Mouse (Mus musculus) hindbrain, embryonic 13.5 days (tissue): ENCODE results near the gene Trp53tg5. TPM values are rescaled to one million over a fixed set of nuclear protein-coding genes. Genes with fewer than 3 reads are reported as not detected.

Experiments
- ATAC-seq: fragments of 200-750 bp; cut with Nextera tagmentation; 2 replicates; pipeline ENCODE4 v1.8.0; 2017; ENCODE audit warnings: moderate TSS enrichment; ENCODE audit not compliant: low FRiP score
- H3K27ac ChIP-seq: fragments of 300-500 bp; sonication (generic); 2 replicates; pipeline ENCODE4 v1.5.1; 2015; ENCODE audit warnings: inconsistent platforms, mild to moderate bottlenecking, moderate library complexity
- H3K27me3 ChIP-seq: fragments of 300-500 bp; sonication (generic); 2 replicates; pipeline ENCODE4 v1.6.1; 2015; ENCODE audit warnings: mild to moderate bottlenecking, inconsistent platforms
- H3K36me3 ChIP-seq: fragments of 300-500 bp; sonication (generic); 2 replicates; pipeline ENCODE4 v1.6.1; 2015; ENCODE audit warnings: mild to moderate bottlenecking, inconsistent platforms
- H3K4me1 ChIP-seq: fragments of 300-500 bp; sonication (generic); replicated peaks from 2 replicates; pipeline ENCODE4 v1.6.1; 2015; ENCODE audit warnings: inconsistent platforms
- H3K4me2 ChIP-seq: fragments of 300-500 bp; sonication (generic); 2 replicates; pipeline ENCODE4 v1.6.1; 2015; ENCODE audit warnings: inconsistent platforms, mild to moderate bottlenecking, moderate library complexity
- H3K4me3 ChIP-seq: fragments of 300-500 bp; sonication (generic); 2 replicates; pipeline ENCODE4 v1.5.1; 2015; ENCODE audit warnings: mild to moderate bottlenecking, inconsistent platforms
- H3K9ac ChIP-seq: fragments of 300-500 bp; sonication (generic); 2 replicates; pipeline ENCODE4 v1.6.1; 2015; ENCODE audit warnings: mild to moderate bottlenecking, inconsistent platforms
- H3K9me3 ChIP-seq: fragments of 300-500 bp; sonication (generic); 2 replicates; pipeline ENCODE4 v1.6.1; 2016; ENCODE audit warnings: inconsistent platforms
- WGBS: fragments of 180-500 bp; shearing (Covaris S2); methylation state at CpG from one replicate; pipeline ENCODE4 v1.1.7; 2015; 5-methylcytosine and 5-hydroxymethylcytosine counted together
- polyA plus RNA-seq: library from polyadenylated mRNA; unstranded; fragments of >200 nt; fragmentation: Nextera tagmentation; extraction: Ambion mirVana; gene quantifications from 2 replicates; pipeline ENCODE4 v1.2.1, GENCODE M21; 2015

The Trp53tg5 gene
- polyA plus RNA-seq, 1 experiment from 2014 or later, result 0.18 TPM

DNA sequence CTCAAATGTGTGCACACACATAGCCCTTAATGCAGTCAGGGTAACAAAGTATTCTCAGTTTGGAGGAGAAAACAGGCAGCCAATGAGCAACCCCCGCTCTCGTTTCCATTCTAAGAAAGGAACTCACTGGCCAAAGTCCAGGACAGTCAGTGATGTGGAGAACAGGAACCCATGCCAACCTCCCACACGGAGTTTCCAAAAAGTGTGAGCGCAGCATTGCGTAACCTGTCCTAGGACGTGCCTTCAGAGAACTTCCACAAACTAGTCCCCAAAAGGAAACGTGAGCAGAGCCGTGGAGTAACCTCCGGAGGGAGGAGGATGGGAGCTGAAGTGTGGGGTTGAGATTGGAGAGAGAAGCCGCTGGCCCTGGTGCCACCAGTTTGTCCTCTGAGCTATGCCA is 18.7 kb downstream of the Trp53tg5 start:
- WGBS, result 81% methylated on average over 10 of the region's 10 CpGs
- Histone ChIP-seq H3K9me3 (no peaks in the 10 kb centered on the region), H3K4me3 (no peak overlapping the region), H3K27me3 (no peaks in the 10 kb centered on the region), H3K27ac (no peak overlapping the region), H3K36me3 (no peaks in the 10 kb centered on the region), H3K9ac (no peak overlapping the region), H3K4me1 (peaks cover 8% of the 10 kb centered on the region; the same call in 1 of the 2 replicates), H3K4me2 (no peak overlapping the region)
- no peak for ATAC-seq

DNA sequence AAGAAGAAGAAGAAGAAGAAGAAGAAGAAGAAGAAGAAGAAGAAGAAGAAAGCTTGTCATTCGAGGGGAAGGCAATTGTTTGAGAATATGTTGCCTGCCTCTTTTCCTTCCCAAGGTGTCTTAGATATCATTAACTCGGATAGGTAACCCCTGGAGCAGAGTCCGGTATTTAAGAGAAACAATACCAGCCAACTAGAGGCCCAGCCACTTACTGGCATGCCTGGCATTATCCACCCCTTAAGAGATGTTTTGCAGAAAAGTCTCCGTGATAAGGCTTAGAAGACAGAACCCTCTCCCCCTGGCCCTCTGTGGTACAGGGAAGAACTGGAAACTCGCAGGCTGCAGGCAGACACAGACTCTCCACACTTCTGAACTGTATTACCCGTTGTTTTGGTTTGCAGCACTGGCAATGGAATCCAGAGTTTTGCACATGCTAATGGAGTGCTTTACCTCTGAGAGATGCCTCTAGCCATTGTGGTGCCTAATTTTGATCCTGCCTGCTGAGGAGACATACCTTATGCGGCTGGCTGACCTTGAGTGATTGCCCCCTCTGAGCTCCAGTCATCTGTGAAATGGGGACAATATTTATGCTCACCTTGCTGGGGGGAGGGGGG is 19.5 kb downstream of the Trp53tg5 start:
- no peak overlapping the region for H3K9ac ChIP-seq
- no peaks in the 10 kb centered on the region for H3K27me3 ChIP-seq

DNA sequence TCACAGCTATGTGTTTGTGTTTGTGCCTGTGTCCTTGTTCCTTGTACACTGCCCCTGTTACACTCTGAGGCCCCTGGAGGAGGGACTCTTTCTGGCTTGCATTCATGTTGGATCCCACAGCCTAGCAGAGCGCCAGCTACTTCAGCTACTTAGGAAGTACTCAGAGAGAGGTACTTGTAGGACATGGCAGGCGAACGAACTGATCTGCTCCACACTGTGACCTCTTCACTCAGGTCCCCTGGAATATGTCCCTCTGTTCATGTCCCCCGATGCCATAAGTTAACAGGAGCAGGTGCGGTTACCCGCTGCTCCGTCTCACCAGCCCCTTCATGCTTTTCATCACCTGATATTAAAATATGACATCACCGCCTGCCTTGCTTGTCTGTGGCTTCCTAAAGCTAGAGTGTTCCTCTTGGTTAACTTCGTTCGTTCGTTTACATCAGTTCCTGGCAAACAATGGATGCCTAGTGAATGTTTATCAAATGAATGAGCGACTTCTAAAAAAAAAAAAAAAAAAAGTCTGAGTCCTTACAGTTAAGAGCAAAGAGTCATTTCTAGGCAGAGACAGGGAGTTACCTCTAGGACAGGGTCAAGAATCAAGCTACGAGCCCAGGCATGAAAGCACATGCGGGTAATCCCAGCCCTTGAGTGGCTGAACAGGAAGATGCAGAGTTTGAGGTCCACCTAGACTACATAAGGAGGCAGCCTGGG is 20.3 kb downstream of the Trp53tg5 start:
- 84% methylated on average over 14 of the region's 14 CpGs for WGBS
- Histone ChIP-seq H3K4me3 (no peak overlapping the region), H3K4me1 (peaks cover 8% of the 10 kb centered on the region; the same call in 1 of the 2 replicates), H3K27ac (no peak overlapping the region), H3K9ac (no peak overlapping the region), H3K27me3 (no peaks in the 10 kb centered on the region), H3K4me2 (no peak overlapping the region), H3K36me3 (no peaks in the 10 kb centered on the region), H3K9me3 (no peaks in the 10 kb centered on the region)
- no peak for ATAC-seq

More for the DNA sequence above, 19.5 kb downstream of the Trp53tg5 start:
- H3K4me1 ChIP-seq, result peaks cover 8% of the 10 kb centered on the region; the same call in 1 of the 2 replicates
- no peak overlapping the region for H3K4me2 ChIP-seq
- H3K27ac ChIP-seq, result no peak overlapping the region
- no peaks in the 10 kb centered on the region for H3K36me3 ChIP-seq
- no peak for ATAC-seq
- H3K4me3 ChIP-seq, result no peak overlapping the region
- 72% methylated on average over 7 of the region's 7 CpGs for WGBS
- H3K9me3 ChIP-seq, result no peaks in the 10 kb centered on the region

DNA sequence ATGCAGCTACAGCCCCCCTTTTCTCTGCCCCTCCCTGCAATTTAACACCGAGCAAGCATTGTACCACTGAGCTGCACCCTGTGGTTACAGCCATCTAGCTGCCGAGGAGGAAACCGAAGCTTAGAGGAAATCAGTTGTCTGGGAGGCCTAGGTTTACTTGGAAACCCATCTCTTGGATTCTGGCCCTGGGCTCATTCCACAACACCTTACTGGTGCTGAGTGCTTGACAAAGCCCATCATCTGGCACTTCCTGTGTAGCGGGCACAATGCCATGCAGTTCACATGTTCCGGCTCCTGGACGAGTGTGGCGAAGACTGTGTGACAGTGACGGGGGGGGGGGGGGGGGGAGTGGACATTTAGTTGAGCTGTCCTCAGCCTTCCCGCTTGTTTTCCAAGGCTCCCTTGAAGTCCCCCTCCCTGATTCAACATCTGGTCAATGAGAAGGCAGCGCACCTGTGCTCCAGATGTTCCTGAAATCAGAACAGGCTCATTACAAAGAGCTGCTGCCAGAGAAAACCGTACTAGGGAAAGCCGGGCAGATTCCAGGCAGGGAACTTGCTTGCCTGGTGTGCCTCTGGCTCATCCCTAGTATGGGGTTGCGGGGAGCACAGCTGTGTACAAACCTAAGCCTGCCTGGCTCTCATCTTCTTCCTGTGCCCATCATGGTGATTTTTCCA is 21.4 kb downstream of the Trp53tg5 start:
- Histone ChIP-seq H3K4me2 (no peak overlapping the region), H3K4me3 (no peak overlapping the region), H3K36me3 (no peaks in the 10 kb centered on the region), H3K4me1 (peaks cover 8% of the 10 kb centered on the region; the same call in 1 of the 2 replicates), H3K27ac (no peak overlapping the region), H3K9ac (no peak overlapping the region), H3K27me3 (no peaks in the 10 kb centered on the region), H3K9me3 (no peaks in the 10 kb centered on the region)
- no peak for ATAC-seq
- WGBS, result 49% methylated on average over 13 of the region's 13 CpGs

DNA sequence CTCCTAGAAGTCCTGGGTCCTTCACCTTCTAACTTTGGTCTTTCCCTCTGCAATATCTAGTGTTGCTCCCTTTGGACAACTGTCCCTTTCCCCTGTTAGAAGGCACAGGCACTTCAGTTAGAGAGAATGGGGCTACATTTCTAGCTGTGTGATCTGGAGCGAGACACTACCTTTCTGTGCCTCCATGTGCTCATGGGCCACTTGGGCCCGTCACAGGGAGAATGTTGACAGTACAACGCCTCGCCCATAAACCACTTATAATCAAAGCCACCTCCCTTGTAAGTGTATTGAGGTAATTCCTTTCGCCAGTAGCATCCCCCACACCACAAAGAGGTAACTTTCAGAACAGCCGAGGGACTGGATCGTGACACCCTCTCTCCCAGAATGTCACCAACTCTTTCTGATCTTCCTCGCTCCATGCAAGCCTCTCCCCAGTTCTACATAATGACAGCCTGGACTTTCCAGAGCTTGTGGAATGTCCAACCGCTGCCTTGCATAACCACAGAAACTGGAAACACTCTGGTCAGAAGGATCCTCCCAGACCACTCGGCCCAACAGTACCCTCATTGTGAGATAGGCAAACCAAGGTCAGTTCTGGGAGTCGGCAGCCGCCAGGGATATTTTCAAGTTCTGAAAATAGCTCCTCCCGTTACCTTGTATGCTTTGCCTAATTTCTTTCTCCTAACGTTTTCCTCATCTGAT is 24.0 kb downstream of the Trp53tg5 start:
- Histone ChIP-seq H3K4me3 (no peak overlapping the region), H3K4me1 (no peaks in the 10 kb centered on the region), H3K4me2 (no peak overlapping the region), H3K36me3 (no peaks in the 10 kb centered on the region), H3K9ac (no peak overlapping the region), H3K9me3 (no peaks in the 10 kb centered on the region), H3K27ac (no peak overlapping the region), H3K27me3 (no peaks in the 10 kb centered on the region)
- WGBS, result 92% methylated on average over 14 of the region's 14 CpGs
- no peak for ATAC-seq

DNA sequence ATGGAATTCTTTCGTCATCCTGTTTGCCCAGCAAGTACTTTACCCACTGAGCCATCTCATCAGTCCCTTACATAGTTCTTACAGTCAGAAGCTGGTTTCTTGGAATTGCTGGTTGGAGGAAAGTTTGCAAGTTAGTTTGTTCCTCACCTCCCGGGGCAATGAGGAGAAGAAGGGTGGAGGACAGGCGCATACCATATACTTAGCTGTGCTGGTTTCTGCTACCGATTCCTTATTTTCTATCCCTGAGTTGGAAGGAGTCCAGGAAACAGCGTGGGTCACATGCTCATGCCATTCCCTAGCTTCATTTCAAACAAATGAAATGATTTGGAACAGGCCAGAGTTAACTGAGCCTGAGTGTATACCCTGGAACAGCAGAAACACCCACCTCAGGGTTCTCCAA is 24.6 kb downstream of the Trp53tg5 start:
- Histone ChIP-seq H3K4me3 (no peak overlapping the region), H3K4me2 (no peak overlapping the region), H3K27me3 (no peaks in the 10 kb centered on the region; the same call in 1 of the 2 replicates), H3K36me3 (no peaks in the 10 kb centered on the region), H3K4me1 (no peaks in the 10 kb centered on the region), H3K27ac (no peak overlapping the region), H3K9me3 (no peaks in the 10 kb centered on the region), H3K9ac (no peak overlapping the region)
- 82% methylated on average over 5 of the region's 5 CpGs for WGBS
- ATAC-seq, result no peak

DNA sequence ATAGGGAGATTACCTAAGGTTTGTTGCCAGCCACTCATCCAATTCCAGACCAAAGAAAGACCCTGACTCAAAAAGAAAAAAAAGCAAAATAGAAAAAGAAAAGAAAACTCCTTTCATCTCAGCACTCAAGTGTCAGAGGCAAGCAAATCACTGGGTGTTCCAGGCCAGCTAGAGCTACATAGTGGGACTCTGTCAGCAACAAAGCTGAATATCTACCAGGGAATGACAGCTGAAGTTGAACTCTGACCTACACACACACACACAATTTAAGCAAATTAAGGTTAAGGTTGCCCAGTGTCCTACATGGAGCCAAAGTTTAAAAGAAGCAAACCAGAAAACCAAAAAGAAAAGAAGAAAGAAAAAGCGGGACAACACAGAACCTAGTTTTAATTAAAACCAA is 25.4 kb downstream of the Trp53tg5 start:
- no peak overlapping the region for H3K4me2 ChIP-seq
- peaks cover 7% of the 10 kb centered on the region for H3K4me1 ChIP-seq
- H3K9me3 ChIP-seq, result no peaks in the 10 kb centered on the region
- ATAC-seq, result no peak
- no peak overlapping the region for H3K9ac ChIP-seq
- 88% methylated on average over 1 of the region's 1 CpGs for WGBS
- no peaks in the 10 kb centered on the region for H3K36me3 ChIP-seq
- no peaks in the 10 kb centered on the region; the same call in 1 of the 2 replicates for H3K27me3 ChIP-seq
- H3K4me3 ChIP-seq, result no peak overlapping the region
- H3K27ac ChIP-seq, result no peak overlapping the region

DNA sequence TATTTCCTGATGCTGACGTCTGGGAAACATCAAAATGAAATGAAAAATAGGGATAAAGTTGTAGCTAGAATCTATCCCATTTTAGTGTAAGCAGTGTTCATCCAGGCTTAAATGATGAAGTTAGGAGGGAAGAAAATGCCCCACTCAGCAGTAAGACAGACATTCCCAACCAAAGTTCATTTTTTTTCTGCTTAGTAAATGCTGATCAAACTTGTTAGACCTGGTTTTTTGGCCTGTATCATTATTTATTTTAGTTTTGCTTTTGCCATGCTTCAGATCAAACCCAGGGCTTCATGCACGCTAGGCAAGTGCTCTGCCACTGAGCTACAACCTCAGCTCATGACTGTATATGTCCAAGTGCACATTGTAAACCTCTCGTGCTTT is 27.4 kb downstream of the Trp53tg5 start:
- Histone ChIP-seq H3K4me3 (no peak overlapping the region), H3K36me3 (no peaks in the 10 kb centered on the region), H3K4me1 (peaks cover 21% of the 10 kb centered on the region), H3K27me3 (peaks cover 17% of the 10 kb centered on the region), H3K9me3 (no peaks in the 10 kb centered on the region), H3K4me2 (no peak overlapping the region), H3K9ac (no peak overlapping the region), H3K27ac (no peak overlapping the region)
- no peak for ATAC-seq
- 87% methylated on average over 3 of the region's 3 CpGs for WGBS

DNA sequence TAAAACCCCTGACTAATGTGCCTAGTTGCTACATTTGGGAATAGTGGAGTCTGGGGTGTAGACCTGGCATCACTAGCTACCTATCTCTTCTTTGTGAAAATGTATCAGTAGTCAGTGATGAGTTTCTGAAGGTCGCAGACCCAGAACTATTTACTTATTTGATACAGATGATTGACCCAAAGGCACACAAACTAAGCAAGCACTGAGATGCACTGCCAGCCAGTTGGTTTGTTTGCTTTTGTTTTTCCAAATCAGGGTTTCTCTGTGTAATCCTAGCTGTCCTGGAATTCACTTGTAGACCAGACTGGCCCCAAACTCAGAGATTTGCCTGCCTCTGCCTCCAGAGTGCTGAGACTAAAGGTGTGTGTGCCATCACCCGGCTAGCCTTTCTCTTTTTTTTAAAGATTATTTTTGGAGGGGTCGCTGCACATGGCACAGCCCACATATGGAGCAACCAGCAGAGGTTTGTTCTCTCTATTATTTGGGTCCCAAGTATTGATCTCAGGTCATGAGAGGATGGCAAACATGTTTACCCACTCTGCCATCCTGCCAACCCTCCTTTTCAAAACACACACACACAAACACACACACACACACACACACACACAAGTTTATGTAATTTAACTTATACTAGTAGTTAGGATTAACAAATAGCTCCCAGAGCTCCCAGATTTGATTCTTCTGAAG is 28.0 kb downstream of the Trp53tg5 start:
- H3K27ac ChIP-seq, result no peak overlapping the region
- WGBS, result 86% methylated on average over 3 of the region's 3 CpGs
- H3K9ac ChIP-seq, result no peak overlapping the region
- H3K4me2 ChIP-seq, result no peak overlapping the region
- no peak for ATAC-seq
- H3K36me3 ChIP-seq, result no peaks in the 10 kb centered on the region
- no peaks in the 10 kb centered on the region for H3K9me3 ChIP-seq
- H3K4me1 ChIP-seq, result peaks cover 21% of the 10 kb centered on the region
- peaks cover 22% of the 10 kb centered on the region for H3K27me3 ChIP-seq
- H3K4me3 ChIP-seq, result no peak overlapping the region

DNA sequence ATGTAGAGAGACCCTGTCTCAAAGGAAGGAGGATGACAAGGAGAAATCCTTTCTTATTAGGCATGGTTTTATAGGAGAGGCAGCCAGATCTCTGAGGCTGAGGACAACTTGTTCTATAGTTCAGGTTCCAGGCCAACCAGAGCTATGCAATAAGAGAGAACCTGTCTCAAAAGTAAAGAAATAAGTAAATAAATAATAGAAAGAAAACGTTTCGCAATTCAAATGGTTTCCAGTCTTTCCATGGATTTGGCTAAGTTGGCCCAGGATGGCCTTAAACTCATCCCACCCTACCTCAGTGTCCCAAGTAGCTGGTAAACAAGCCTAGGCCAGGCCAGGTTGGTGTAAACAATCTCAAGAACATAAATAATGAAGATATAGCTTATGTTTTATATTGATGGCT is 28.8 kb downstream of the Trp53tg5 start:
- H3K4me1 ChIP-seq, result peaks cover 21% of the 10 kb centered on the region
- peaks cover 27% of the 10 kb centered on the region for H3K27me3 ChIP-seq
- WGBS, result 88% methylated on average over 2 of the region's 2 CpGs
- no peaks in the 10 kb centered on the region for H3K36me3 ChIP-seq
- H3K9me3 ChIP-seq, result no peaks in the 10 kb centered on the region
- no peak overlapping the region for H3K4me3 ChIP-seq
- no peak for ATAC-seq
- H3K9ac ChIP-seq, result no peak overlapping the region
- no peak overlapping the region for H3K4me2 ChIP-seq
- H3K27ac ChIP-seq, result no peak overlapping the region

DNA sequence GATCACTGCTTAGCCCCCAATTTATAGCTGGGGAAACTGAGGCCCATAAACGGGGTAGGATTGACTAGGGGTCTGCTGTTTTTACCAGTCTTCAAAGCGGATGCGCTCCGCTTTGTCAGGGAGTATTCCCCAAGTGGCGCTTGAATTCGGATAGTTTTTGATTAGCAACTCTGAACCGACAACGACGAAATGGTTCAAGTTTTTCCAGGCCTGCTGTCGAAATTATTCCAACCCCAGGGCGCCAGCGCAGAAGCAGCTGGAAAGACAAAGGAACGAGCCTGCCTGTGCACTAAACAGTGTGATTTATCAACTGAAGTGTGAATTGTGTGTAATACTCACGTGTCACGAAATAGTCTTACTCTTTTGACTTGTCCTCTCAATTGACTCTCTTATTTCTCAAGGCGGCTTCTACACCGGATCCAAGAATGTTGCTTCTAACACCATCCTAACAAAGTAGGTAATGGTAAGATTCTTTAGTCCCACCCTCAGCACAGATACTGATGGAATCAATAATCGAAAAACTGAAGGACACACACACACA is 30.0 kb downstream of the Trp53tg5 start, which contains the start of gene Sdc4:
TSS of gene Sdc4 (minus strand) at position 428 of the 541 bp plus-strand sequence.
- Histone ChIP-seq H3K9me3 (no peaks in the 10 kb centered on the region), H3K4me1 (peaks cover 21% of the 10 kb centered on the region), H3K4me3 (peak within 1 kb of the TSS; percentile 48), H3K27me3 (peaks cover 27% of the 10 kb centered on the region), H3K27ac (no peak within 1 kb of the TSS), H3K4me2 (peak within 1 kb of the TSS; percentile 89), H3K36me3 (no peaks in the 10 kb centered on the region), H3K9ac (peak within 1 kb of the TSS; percentile 67)
- WGBS, result 6% methylated on average over 18 of the region's 18 CpGs
- no peak; the same call in 1 of the 2 replicates for ATAC-seq
